Mouse (Mus musculus) lung, postnatal 36 days (tissue): ENCODE data around the gene Fermt2.

Experiments
- DNase-seq: peaks from one replicate; pipeline ENCODE4 v3.0.0; 2022; ENCODE audit warnings: mixed read lengths

Fermt2 gene

DNA sequence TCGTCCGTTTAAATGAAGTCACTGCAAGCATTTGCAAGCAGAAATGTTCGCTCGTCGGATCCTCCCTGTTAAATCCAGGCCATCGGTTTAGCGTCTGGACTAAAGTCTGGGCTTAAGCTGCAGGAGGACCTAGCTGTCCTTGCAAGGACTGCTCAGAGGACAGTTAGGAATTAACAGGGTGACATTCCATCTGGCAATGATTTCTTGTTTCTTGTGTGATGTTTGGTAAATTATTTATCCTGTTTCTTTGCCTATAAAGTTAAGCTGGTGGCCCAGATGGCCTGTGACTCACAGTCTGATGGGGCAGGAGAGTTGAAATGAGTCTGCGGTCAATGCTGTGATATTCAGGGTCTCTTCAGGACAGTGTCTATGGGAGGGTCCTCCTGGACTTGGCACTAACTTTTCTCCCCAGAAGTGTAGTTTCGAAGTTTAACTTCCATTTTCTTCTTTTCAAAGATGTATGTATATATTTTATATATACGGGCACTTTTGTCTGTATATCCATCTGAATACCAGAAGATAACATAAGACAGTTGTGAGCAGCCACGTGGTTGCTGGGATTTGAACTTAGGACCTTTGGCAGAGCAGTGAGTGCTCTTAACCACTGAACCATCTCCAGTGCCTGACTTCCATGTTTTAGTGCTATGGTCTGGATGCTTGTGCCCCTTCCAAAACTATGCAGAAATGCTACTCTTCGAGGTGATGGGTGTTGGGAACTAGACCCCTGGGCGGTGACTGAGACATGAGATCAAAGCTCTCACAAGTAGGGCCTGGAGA, 99.7 kb downstream of the Fermt2 start:
- DNase-seq = no peak

DNA sequence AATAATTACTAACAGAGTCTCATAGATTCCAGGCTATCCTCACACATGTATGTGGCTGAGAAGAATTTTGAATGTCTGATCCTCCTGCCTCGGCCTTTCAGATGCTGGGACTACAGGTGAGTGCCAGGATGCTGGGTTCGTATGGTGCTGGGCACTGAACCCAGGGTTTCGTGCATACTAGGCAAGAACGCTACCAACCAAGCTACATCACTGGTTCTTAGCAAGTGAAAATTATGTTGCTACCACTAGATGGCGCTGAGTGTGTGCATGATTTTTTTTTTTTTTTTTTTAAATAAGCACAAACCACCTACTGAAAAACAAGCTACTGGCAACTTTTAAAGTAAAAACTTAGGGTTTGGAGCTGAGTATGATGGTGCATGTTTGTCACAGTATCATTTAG, 106.7 kb downstream of the Fermt2 start:
- peak; percentile 81 for DNase-seq

DNA sequence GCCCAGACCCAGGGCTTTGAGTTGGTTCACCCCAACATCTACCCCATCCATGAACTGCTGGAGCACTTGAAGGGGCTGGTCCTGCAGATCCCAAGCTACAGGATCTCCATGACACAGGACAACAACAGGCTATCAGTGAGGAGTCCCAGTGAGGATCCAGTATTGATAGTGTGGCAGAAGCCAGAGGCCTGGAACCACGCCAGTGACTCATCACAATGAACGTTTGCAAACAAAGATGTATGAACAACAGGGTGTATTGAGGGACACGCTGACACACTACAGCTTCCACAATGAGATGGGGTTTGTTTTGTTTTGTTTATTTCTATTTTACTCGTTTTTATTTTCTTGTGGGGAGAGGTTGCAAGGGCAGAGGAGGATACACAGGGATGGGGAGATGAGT, 107.5 kb downstream of the Fermt2 start:
- DNase-seq = peak; percentile 7

DNA sequence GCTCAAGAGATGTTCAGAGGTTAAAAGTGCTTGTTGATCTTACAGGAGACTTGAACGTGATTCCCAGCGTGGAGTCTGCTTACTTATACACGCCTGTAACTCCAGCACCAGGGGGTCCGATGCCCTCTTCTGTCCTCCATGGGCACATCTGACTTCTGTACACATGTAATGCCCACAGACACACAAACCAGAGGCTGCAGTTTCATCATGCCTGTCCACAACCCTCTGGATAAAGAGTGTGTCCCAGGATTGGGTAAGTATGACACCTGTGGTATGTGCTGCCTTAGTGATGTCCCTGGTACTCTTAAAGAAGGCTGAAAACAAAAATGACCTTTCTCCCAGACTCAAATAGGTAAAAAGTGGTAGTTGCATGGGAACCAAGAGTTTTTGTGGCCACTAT, 110.6 kb downstream of the Fermt2 start:
- DNase-seq = no peak

DNA sequence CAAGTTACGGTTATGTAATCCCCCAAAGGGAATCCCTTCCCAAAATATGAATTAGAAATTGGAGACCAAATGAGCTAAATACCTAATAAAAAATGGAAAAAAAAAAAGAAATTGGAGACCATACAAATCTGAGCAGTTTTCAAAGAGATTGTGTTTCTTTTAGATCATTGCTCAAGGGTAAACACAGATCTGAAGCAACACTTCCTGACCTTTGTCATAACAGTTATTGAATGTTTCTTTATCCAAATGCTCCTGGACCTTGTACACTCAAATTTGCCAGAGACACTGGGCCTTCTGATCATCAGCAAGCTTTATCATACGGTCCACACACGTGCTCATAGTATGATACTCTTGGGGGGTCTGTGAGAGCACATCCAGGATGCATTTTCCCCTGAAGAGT, 111.4 kb downstream of the Fermt2 start:
- DNase-seq = no peak

DNA sequence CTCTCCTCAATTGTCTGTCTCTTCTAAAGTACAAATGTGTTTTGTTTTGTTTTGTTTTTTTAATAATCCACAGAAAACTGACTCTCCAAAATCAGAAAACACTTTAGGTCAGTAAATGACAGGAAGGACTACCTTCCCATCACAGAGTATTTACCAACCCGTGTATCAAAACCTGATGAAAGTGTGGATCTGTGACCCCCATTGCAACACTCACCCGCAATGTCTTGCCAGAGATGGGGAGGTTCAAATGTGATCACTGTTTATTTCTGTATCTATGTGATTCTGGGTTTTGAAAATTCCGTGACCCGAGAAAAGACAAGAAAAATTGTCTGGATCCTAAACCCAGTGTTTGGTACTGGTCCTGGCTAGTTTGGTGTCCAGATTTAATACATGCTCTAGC, 113.7 kb downstream of the Fermt2 start:
- DNase-seq = no peak
